Mouse (Mus musculus): ENCODE measurements around the gene Olfr1243.
"Not testable (repeated sequence)": the region's sequence is repeated elsewhere in the genome, so short reads cannot be mapped to it uniquely, and the experiment has no call there.

The Olfr1243 gene

DNA sequence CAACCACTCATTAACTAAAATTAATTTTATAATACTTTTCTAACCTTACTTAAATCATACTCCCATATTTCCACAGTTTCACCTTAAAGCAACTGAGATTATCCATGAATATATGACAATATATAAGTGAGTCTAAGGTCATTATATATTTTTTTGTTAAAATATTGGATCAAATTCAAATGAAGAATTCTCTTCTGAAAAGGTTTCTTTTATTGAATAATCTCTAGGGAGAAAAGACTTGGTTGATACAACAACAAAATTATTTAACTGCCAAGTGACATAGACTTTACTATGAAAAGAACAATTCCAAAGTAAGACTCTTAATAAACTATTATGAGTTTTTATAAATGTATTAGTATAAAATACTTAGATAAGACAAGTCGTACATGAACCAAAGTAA, at the start of gene Olfr1243:
Gene Olfr1243 (minus strand): TSS at position 101 of the 400 bp plus-strand sequence.
- DNase-seq (ENCODE audit: low read depth, low spot score) = no peak

GRCm38 (mm10) chr2:89578347-89578746, 47.1 kb upstream of the Olfr1243 start, which contains the start of gene Olfr1245:
Gene Olfr1245 (minus strand): TSS chr2:89578447.
- DNase-seq (ENCODE audit: low read depth, low spot score) = no peak

GRCm38 (mm10) chr2:89562706-89563105, 31.4 kb upstream of the Olfr1243 start:
- not testable (repeated sequence) for DNase-seq (ENCODE audit: low read depth, low spot score)

- DNase-seq (ENCODE audit: low read depth, low spot score) = no peak
These were observed 13.2 kb upstream of the Olfr1243 start for GRCm38 (mm10) chr2:89544516-89544915.

- DNase-seq (ENCODE audit: low read depth, low spot score) = no peak
These were observed 8.6 kb upstream of the Olfr1243 start for GRCm38 (mm10) chr2:89539923-89540322.

DNA sequence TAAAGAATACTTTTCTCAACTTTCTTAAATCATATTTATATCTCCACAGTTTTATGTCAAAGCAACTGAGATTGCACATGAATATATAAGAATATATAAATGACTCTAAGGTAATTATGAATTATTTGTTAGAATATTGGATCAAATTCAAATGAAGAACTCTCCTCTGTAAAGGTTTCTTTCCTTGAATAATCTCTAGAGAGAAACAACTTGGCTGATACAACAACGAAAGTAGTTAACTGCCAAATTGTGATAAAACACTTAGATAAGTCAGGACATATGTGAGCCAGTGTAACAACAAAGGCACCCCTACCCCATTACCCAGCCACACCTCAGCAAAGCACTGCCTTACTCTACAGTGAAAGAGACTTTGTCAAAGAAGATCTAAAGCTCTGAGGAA, 33.1 kb downstream of the Olfr1243 start, which contains the start of gene Olfr1242:
Gene Olfr1242 (minus strand): TSS at position 101 of the 400 bp plus-strand sequence.
- no peak for DNase-seq (ENCODE audit: low read depth, low spot score)

DNA sequence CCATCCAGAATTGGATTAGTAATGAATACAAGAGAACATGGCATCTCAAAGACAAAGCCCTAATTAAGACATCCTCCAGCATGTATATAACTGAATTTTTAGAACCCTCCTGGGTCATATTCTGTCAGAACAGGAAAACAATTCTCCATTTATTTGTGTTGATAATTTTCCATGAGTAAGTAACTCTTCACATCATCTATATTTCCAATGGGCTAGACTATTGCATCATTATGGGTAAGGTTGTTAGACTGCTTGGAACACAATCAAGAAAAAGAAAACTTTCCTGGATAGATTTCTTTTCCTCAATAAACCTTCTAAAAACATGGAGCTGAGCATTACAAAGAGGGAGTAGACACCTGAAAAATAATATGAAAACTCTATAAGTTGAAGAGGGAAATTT, 44.3 kb downstream of the Olfr1243 start, which contains the start of gene Olfr1241:
Gene Olfr1241 (minus strand): TSS at position 101 of the 400 bp plus-strand sequence.
- no peak for DNase-seq (ENCODE audit: low read depth, low spot score)
